Mouse (Mus musculus) layer of hippocampus, adult 2 months (tissue): ENCODE data around the gene Rpl26. TPM values are rescaled to one million over a fixed set of nuclear protein-coding genes. Genes with fewer than 3 reads are reported as not detected.
A peak's percentile ranks its signal among the peaks of the same experiment; 100 is the strongest.

Experiments
- DNase-seq, 2 experiments: peaks; one replicate each; pipeline ENCODE4 v3.0.0; 2022; ENCODE audit warnings: low spot score in 2 of 2
- H3K27ac ChIP-seq: fragments of 200-600 bp; 2 replicates; pipeline ENCODE4 v1.8.1; 2022
- H3K4me3 ChIP-seq: fragments of 200-600 bp; 2 replicates; pipeline ENCODE4 v1.8.1; 2022; ENCODE audit warnings: mild to moderate bottlenecking
- CTCF ChIP-seq: fragments of 200-600 bp; conservative IDR thresholded peaks from 2 replicates; pipeline ENCODE4 v1.8.1; 2022; ENCODE audit warnings: antibody characterized with exemption, mild to moderate bottlenecking, moderate library complexity
- long read RNA-seq, 2 experiments: library from polyadenylated mRNA; stranded (forward); transcript quantifications; one replicate each; pipeline ENCODE4 v2.0.0; 2021; ENCODE audit warnings: borderline mapping rate in 2 of 2
- total RNA-seq, 2 experiments: library from RNA; stranded (reverse); gene quantifications; 2 replicates each; pipeline ENCODE4 v1.2.3; 2021

Gene Rpl26
- 100 to 1,000 TPM; 766 to 781 TPM for total RNA-seq
- long read RNA-seq, experiment 1, transcript Rpl26-204 (2 exons, 636 nt) = minor isoform, 13 of 173 reads
- long read RNA-seq, experiment 1, transcript Rpl26-201 (4 exons, 526 nt) = major isoform, 148 of 173 reads
- long read RNA-seq, experiment 1, partial matches to known transcripts = 3 of 173 reads
- long read RNA-seq, experiment 1, other reads (novel, unspliced or antisense) = 9 of 173 reads
- long read RNA-seq, experiment 2, transcript Rpl26-201 (4 exons, 526 nt) = major isoform, 203 of 222 reads
- long read RNA-seq, experiment 2, partial matches to known transcripts = 8 of 222 reads
- long read RNA-seq, experiment 2, other reads (novel, unspliced or antisense) = 8 of 222 reads

GRCm38 (mm10) chr11:68901351-68902046 is at the start of gene Rpl26:
Gene Rpl26 (plus strand): TSS chr11:68901583.
- H3K4me3 ChIP-seq = peak within 1 kb of the TSS; percentile 79
- TF ChIP-seq CTCF = peak; percentile 100; the same call in 1 of the 2 replicates
- DNase-seq = peak; percentile 97 to 99
- H3K27ac ChIP-seq = peak within 1 kb of the TSS; percentile 97

- peak overlapping the region; percentile 98 for H3K27ac ChIP-seq
- peak overlapping the region; percentile 99 for H3K4me3 ChIP-seq
- TF ChIP-seq CTCF = no peak
- DNase-seq = no peak
These were observed 49.5 kb upstream of the Rpl26 start for GRCm38 (mm10) chr11:68851644-68852485.

GRCm38 (mm10) chr11:68852486-68852901 is 48.9 kb upstream of the Rpl26 start:
- peak; percentile 40 to 53 for DNase-seq
- Histone ChIP-seq H3K27ac (peak overlapping the region; percentile 98), H3K4me3 (peak overlapping the region; percentile 99)
- no peak for TF ChIP-seq CTCF

- TF ChIP-seq CTCF = no peak
- peak; percentile 100 for DNase-seq
These were observed 48.4 kb upstream of the Rpl26 start for GRCm38 (mm10) chr11:68852932-68853409.

GRCm38 (mm10) chr11:68853611-68854401 is 47.6 kb upstream of the Rpl26 start:
- TF ChIP-seq CTCF = 0 out of 2 replicates have a peak, but pooled peaks have one; percentile 9
- peak overlapping the region; percentile 99 for H3K4me3 ChIP-seq
- peak overlapping the region; percentile 95 for H3K27ac ChIP-seq
- no peak for DNase-seq

More at GRCm38 (mm10) chr11:68852932-68853409, 48.4 kb upstream of the Rpl26 start:
- peak overlapping the region; percentile 98 for H3K27ac ChIP-seq
- peak overlapping the region; percentile 99 for H3K4me3 ChIP-seq

- TF ChIP-seq CTCF = no peak
- no peak overlapping the region for H3K27ac ChIP-seq
These were observed 46.8 kb upstream of the Rpl26 start for GRCm38 (mm10) chr11:68854621-68855020.

GRCm38 (mm10) chr11:68857329-68857728 is 44.1 kb upstream of the Rpl26 start:
- no peak for TF ChIP-seq CTCF
- Histone ChIP-seq H3K27ac (no peak overlapping the region), H3K4me3 (no peak overlapping the region)
- no peak for DNase-seq

More at GRCm38 (mm10) chr11:68854621-68855020, 46.8 kb upstream of the Rpl26 start:
- H3K4me3 ChIP-seq = no peak overlapping the region
- no peak for DNase-seq

GRCm38 (mm10) chr11:68859943-68860593 is 41.3 kb upstream of the Rpl26 start:
- no peak for DNase-seq
- Histone ChIP-seq H3K4me3 (no peak overlapping the region), H3K27ac (no peak overlapping the region)
- TF ChIP-seq CTCF = no peak

- H3K27ac ChIP-seq = no peak overlapping the region
- TF ChIP-seq CTCF = no peak
- DNase-seq = no peak
- H3K4me3 ChIP-seq = no peak overlapping the region
These were observed 39.1 kb upstream of the Rpl26 start for GRCm38 (mm10) chr11:68862260-68862659.

- no peak for DNase-seq
- no peak for TF ChIP-seq CTCF
- Histone ChIP-seq H3K27ac (no peak overlapping the region), H3K4me3 (no peak overlapping the region)
These were observed 37.7 kb upstream of the Rpl26 start for GRCm38 (mm10) chr11:68863631-68864091.

- Histone ChIP-seq H3K4me3 (no peak overlapping the region), H3K27ac (no peak overlapping the region)
- no peak for TF ChIP-seq CTCF
- no peak for DNase-seq
These were observed 36.7 kb upstream of the Rpl26 start for GRCm38 (mm10) chr11:68864544-68865189.
